Mouse (Mus musculus) left cerebral cortex, postnatal 4 days (tissue): ENCODE data around the gene Zbed5. TPM values are rescaled to one million over a fixed set of nuclear protein-coding genes. Genes with fewer than 3 reads are reported as not detected.
"Not testable (repeated sequence)": the region's sequence is repeated elsewhere in the genome, so short reads cannot be mapped to it uniquely, and the experiment has no call there.

Experiments
- DNase-seq: peaks from one replicate; pipeline ENCODE4 v3.0.0-alpha.2; 2022
- intact Hi-C: fragments of 180-260 bp; cut with DNase I; formaldehyde crosslinking; loops from one replicate; pipeline ENCODE4 v1.15.1; 2025
- total RNA-seq, 2 experiments: library from RNA; stranded (reverse); gene quantifications; 2 replicates each; pipeline ENCODE4 v1.2.3; 2021

The Zbed5 gene
- 10 to 100 TPM in 1 of 2 experiments, 1 to 10 TPM in 1; 9.5 to 10.8 TPM for total RNA-seq

- intact Hi-C loops: no loop called here
- peak; percentile 84 for DNase-seq
These were observed at the start of gene Zbed5 for GRCm38 (mm10) chr5:129895198-129896088. TSS of gene Zbed5 (plus strand) at chr5:129895723.

DNA sequence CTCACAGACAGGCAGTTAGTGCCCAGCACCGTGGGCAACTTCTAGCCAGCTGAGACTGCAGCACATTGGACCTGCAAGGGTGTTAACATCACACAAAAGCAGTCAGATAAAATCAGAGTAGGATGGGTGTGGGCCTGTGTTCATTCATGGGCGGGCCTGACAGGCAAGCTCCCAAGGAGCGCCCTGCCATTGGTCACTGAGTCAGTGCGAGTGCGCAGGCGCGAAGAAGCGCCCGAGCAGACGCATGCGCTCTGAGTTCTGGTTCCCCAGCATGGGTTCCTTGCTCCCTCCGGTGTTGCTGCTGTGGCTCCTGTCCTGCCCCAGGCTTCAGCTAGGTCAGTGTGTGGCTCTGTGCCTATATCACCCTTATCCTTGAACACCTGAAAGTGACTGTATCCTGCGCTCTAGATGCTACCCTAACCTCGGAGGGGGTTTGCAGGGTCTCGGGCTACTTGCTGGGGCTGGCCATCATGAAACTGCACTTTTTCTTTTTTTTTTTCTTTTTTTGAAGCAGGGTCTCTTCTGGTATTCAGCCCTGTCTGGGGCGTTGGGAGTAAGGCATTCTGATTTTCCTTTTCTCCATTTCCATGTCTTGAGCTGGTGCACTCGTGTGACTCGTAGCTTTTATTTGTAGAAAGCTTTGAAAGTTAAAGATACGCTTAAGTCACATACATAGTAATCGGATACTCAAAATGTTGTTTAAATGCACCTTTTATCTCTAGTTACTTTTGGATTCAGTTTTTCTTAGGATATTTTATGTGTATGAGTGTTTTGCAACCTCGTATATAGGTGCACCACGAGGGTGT, 48.6 kb upstream of the Zbed5 start, which contains the start of gene Sumf2:
Gene Sumf2, plus strand, starts transcription at position 235 of the 806 bp plus-strand sequence.
- DNase-seq: peak; percentile 95
- intact Hi-C loops: no loop called here

- no peak for DNase-seq
- intact Hi-C loops: no loop called here
These were observed 48.0 kb upstream of the Zbed5 start for GRCm38 (mm10) chr5:129847558-129847820.

DNA sequence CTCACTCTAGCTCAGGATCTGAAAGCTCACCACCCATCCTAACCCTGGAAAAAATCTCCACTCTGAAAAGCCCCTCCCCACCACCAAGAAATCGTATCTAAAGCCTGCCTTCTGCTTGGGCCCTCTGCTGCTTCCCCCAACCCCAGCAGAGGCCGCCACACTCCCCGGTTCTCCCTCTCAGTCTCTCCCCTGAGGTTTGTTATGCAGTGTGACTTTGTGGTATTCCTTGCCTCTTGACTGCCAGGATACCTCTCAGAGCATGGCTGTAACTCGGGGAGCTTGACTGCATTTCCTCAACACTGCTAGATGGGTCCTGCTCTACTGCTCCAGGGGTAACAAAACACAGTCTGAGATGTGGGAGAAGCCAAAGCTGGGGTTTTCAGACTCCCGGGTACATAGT, 40.4 kb upstream of the Zbed5 start:
- DNase-seq: no peak
- intact Hi-C loops: no loop called here

GRCm38 (mm10) chr5:129856414-129856813, 39.1 kb upstream of the Zbed5 start:
- DNase-seq: no peak
- intact Hi-C loops: no loop called here

GRCm38 (mm10) chr5:129862325-129862724, 33.2 kb upstream of the Zbed5 start:
- intact Hi-C loops: no loop called here
- DNase-seq: no peak

DNA sequence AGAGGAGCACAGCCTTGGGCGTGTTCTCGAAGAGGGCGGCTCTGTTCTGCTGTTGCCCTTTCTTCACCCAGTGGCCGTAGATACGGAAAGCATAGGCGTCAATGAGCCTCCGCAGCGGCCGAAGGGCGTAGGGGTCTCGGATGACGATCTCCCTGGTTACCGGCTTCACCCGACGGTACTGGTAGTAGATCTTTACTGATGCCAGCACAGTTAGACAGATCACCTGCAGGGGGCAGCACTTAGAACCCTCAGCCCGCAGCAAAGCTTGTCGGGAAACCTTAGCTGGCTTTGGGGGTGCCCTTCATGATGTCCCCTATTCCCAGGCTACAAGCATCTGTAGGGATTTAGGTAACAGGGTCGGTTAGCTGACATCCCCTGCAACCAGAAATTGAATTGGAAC, 31.1 kb upstream of the Zbed5 start:
- DNase-seq: peak; percentile 56
- intact Hi-C loops: no loop called here

DNA sequence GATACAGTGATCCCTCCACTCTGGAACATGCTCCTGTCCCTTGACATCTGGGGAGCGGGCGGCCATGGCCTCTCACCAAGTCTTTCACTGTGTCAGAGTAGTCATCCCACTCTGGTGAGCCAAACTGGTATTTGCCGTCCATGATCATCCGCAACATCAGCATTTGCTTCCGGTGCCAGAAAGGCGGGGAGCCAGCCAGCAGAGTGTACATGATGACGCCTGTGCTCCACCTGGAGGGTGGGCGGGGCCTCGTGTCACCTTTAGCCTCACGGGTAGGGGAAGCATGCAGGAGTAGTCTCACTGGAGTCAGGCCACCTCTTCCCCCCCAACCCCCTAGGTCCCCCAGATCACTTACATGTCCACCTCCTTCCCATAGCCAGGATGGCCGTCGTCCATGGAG, 29.7 kb upstream of the Zbed5 start:
- DNase-seq: no peak
- intact Hi-C loops: no loop called here

- intact Hi-C loops: no loop called here
- no peak for DNase-seq
These were observed 26.1 kb upstream of the Zbed5 start for GRCm38 (mm10) chr5:129869238-129869995.

GRCm38 (mm10) chr5:129871238-129871637, 24.3 kb upstream of the Zbed5 start:
- intact Hi-C loops: no loop called here
- no peak for DNase-seq

DNA sequence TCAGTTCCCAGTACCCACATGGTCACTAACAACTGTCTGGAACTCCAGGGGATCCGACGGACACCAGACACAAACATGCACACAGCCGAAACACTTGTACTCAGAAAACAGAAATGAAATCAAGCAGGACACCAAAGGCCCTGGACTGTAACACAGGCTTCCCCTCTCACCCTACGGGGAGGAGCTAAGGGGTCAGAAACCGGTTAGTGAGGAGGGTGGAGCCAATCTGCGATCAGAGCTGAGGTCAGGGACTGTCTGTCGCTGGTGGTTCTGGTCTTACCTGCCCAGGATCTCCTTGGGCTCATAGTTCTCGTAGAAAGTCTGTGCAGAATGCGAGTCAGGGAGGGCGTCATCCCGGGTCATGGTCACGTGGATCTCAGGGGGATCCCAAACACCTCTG, 21.6 kb upstream of the Zbed5 start:
- intact Hi-C loops: no loop called here
- DNase-seq: no peak

DNA sequence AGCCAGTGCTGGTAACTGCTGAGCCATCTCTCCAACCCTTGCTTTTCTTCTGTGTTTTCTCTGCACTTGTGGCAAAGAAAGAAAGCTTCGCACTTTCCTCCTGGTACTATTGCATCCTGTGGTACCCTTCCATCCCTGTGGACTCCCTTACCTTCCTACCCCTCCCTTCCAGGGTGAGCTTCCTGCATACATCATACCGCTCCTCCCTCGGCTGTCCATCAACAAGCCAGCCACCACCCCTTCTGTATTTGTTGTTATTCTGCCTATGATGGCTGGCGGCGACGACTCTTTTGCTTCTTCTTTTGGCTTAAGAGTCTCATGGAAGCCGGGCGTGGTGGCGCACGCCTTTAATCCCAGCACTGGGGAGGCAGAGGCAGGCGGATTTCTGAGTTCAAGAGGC, 20.4 kb upstream of the Zbed5 start:
- intact Hi-C loops: no loop called here
- no peak for DNase-seq

- intact Hi-C loops: no loop called here
- peak; percentile 22 for DNase-seq
These were observed 17.6 kb upstream of the Zbed5 start for GRCm38 (mm10) chr5:129877731-129878455.

DNA sequence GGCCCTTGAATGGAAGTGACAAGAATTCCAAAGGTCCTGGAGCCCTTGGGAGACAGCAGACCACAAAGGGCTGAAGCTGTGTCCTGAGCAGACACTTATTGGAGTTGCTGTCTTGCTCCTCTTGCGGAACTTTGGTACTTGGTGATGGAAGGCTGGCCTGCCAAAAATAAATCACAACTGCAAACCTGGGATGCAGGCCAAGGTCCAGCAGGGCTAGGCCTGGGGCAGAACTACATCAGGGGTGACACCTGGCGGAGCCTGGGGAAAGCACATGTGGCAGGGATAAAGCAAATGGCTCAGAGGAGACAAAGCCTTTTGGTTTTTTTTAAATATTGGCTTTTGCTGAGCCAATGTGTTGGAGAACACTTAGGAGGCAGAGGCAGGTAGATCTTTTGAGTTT, 16.6 kb upstream of the Zbed5 start:
- intact Hi-C loops: no loop called here
- peak; percentile 69 for DNase-seq

- DNase-seq: no peak
- intact Hi-C loops: no loop called here
These were observed 15.6 kb upstream of the Zbed5 start for GRCm38 (mm10) chr5:129879888-129880287.

DNA sequence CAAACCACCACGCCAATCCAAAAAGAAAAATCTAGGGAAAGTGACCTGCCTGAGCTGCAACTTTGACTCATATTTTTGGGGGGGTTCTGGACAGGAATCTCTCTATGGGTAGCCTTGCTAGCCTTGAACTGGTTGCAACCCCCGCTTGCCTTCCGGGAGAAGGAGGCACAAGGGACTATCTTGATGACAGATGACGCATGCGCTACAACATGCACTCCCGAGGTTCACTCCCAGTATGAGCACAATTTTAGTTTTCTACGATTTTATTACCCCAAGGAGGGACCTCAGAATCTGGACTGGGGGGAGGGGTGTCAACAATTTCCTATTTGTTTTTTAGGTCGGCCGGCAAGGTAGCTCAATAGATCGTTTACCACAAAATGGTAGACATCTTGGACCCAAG, 9.3 kb upstream of the Zbed5 start:
- intact Hi-C loops: no loop called here

DNA sequence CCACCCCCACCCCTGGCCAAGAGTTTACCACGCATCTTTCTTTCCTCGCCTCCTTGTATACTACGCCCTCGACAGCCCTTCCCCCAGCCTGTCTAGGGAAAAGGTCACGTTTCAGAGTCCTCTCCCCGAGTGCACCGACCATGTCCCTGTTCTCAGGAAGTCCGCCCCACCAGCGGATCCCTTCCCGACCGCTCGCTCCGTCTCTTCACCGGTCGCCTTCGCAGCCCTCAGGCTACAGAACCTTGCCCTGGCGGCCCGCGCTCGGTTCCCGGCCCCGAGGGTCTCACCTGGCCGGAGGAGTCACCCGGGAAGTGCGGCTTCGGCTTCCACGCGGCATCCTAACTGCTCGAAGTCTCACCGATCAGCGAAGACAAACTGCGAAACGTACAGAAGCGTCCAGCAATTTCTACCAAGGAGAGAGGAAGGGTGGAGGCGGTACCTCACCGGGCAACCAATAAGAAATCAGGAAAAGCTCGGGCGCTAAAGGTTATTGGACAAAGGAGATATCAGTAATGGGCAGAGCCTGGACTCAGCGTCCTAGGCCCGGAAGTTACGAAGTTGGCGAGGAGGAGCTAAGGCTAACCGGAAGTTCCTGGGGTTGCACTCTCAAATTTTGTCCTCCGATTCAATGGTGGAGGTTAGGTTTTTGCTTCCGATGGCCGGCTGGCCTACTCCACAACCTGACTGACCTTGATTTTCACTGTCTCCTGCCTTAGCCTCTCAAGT, 8.4 kb upstream of the Zbed5 start, which contains the start of gene Chchd2:
Gene Chchd2, minus strand, starts transcription at position 560 of the 726 bp plus-strand sequence.
- intact Hi-C loops: no loop called here
- peak; percentile 90 for DNase-seq

More for the DNA sequence above, 9.3 kb upstream of the Zbed5 start:
- DNase-seq: no peak

DNA sequence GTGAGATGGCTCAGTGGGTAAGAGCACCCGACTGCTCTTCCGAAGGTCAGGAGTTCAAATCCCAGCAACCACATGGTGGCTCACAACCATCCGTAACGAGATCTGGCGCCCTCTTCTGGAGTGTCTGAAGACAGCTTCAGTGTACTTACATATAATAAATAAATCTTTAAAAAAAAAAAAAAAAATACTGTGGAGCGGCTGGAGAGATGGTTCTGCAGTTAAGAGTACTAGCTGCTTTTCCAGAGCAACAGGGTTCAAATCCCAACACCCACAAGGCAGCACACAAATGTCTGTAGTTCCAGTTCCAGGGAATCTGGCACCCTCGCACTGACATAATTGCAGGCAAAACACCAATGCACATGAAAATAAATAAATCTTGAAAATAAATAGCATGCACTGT, 5.1 kb upstream of the Zbed5 start:
- DNase-seq, intact Hi-C loops: not testable (repeated sequence)

- intact Hi-C loops: no loop called here
- DNase-seq: no peak
These were observed 2.9 kb downstream of the Zbed5 start, which contains the start of gene Phkg1 for GRCm38 (mm10) chr5:129898449-129898848. TSS of gene Phkg1 (minus strand) at chr5:129898549.

- DNase-seq: no peak
- intact Hi-C loops: loop anchor here (10.0 kb wide), 1 partner anchor 67 kb away; no protein-coding TSS in a partner anchor
These were observed 12.3 kb downstream of the Zbed5 start for GRCm38 (mm10) chr5:129907775-129908174.
